Mouse (Mus musculus): ENCODE measurements at regions not wholly inside any gene's neighbourhood (a gene's known extent, or its start where the extent isn't known, plus 50 kb on each side); places are given as distances from the start of the nearest gene placed in this dataset.

DNA sequence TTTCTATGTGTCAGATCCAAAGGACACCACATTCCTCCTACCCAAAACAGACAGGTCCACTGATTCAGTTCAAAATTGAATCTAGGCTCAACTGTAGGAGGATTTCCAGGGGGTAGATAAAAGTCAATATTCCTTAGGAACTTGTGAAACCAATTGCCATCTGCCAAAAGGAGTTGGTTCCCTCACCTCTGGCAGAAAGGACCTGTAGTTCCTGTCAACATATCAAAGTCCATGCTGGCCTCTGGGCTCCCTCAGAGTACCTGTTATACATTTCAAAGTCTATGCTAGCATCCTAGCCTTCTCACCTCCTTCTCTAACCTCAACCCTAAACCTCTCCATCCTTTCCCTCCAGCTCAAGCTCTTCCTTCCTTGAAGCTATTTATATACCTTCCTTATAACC lies 95.5 kb upstream of the Trim24 start:
- TF ChIP-seq POLR2A (IDR thresholded peaks at IDR 0.05; ENCODE audit: control insufficient read depth, low read depth, low read length) (no peak), CTCF (IDR thresholded peaks at IDR 0.05; ENCODE audit: control insufficient read depth, insufficient read depth, insufficient replicate concordance, low read depth, low read length) (no peak)
